Mouse (Mus musculus) spleen, postnatal 14 days (tissue): ENCODE results near the gene Cryba1.

Experiments used
- DNase-seq, 2 experiments: peaks; one replicate each; pipeline ENCODE4 v3.0.0; 2021 to 2022; ENCODE audit warnings: low spot score in 2 of 2

The Cryba1 gene

GRCm38 (mm10) chr11:77719055-77719454, 6.0 kb downstream of the Cryba1 start:
- DNase-seq = no peak

- no peak for DNase-seq
Measured at GRCm38 (mm10) chr11:77713736-77714135, 11.3 kb downstream of the Cryba1 start.

GRCm38 (mm10) chr11:77709039-77709438, 16.0 kb downstream of the Cryba1 start:
- DNase-seq = no peak

GRCm38 (mm10) chr11:77705920-77706319, 19.2 kb downstream of the Cryba1 start:
- no peak for DNase-seq

- DNase-seq = no peak
Measured at GRCm38 (mm10) chr11:77697232-77697631, 27.9 kb downstream of the Cryba1 start.

GRCm38 (mm10) chr11:77693026-77693425, 32.1 kb downstream of the Cryba1 start:
- DNase-seq = no peak

- DNase-seq = peak; percentile 11 to 25
Measured at GRCm38 (mm10) chr11:77687541-77688131, 37.4 kb downstream of the Cryba1 start.

GRCm38 (mm10) chr11:77686841-77687540, 38.1 kb downstream of the Cryba1 start:
- peak; percentile 38 to 54 for DNase-seq

GRCm38 (mm10) chr11:77686346-77686840, 38.7 kb downstream of the Cryba1 start:
- peak; percentile 27 to 35 for DNase-seq

- peak; percentile 98 to 99 for DNase-seq
Measured at GRCm38 (mm10) chr11:77685383-77686265, 39.5 kb downstream of the Cryba1 start, which contains the start of gene Nufip2. Nufip2 (plus strand) TSS chr11:77686155.

GRCm38 (mm10) chr11:77684896-77685295, 40.2 kb downstream of the Cryba1 start:
- DNase-seq = no peak

GRCm38 (mm10) chr11:77680018-77680417, 45.1 kb downstream of the Cryba1 start:
- DNase-seq = no peak

GRCm38 (mm10) chr11:77673428-77673991, 51.6 kb downstream of the Cryba1 start:
- DNase-seq = no peak

- no peak for DNase-seq
Measured at GRCm38 (mm10) chr11:77672746-77673145, 52.3 kb downstream of the Cryba1 start.
